Mouse (Mus musculus) intestine, postnatal 0 days (tissue): ENCODE data around the gene Npas2. TPM values are rescaled to one million over a fixed set of nuclear protein-coding genes. Genes with fewer than 3 reads are reported as not detected.

Experiments used
- ATAC-seq: fragments of 200-750 bp; cut with Nextera tagmentation; 2 replicates; pipeline ENCODE4 v1.8.0; 2017; ENCODE audit warnings: mild to moderate bottlenecking, moderate TSS enrichment, moderate library complexity
- H3K27ac ChIP-seq: fragments of 300-500 bp; sonication (generic); 2 replicates; pipeline ENCODE4 v1.5.1; 2014; ENCODE audit warnings: mild to moderate bottlenecking, low read depth, low read length, moderate library complexity
- H3K27me3 ChIP-seq: fragments of 300-500 bp; sonication (generic); replicated peaks from 2 replicates; pipeline ENCODE4 v1.6.1; 2014; ENCODE audit warnings: low read length, mixed read lengths; ENCODE audit not compliant: control insufficient read depth, insufficient read depth
- H3K36me3 ChIP-seq: fragments of 300-500 bp; sonication (generic); 2 replicates; pipeline ENCODE4 v1.6.1; 2014; ENCODE audit warnings: mild to moderate bottlenecking, moderate library complexity; ENCODE audit not compliant: control insufficient read depth, insufficient read depth
- H3K4me1 ChIP-seq: fragments of 300-500 bp; sonication (generic); replicated peaks from 2 replicates; pipeline ENCODE4 v1.6.1; 2014; ENCODE audit warnings: antibody characterized with exemption, low read length, mixed read lengths; ENCODE audit not compliant: control insufficient read depth, insufficient read depth
- H3K4me2 ChIP-seq: fragments of 300-500 bp; sonication (generic); replicated peaks from 2 replicates; pipeline ENCODE4 v1.6.1; 2014; ENCODE audit warnings: low read depth, mild to moderate bottlenecking, moderate library complexity
- H3K4me3 ChIP-seq: fragments of 300-500 bp; sonication (generic); 2 replicates; pipeline ENCODE4 v1.5.1; 2014; ENCODE audit warnings: low read depth, low read length
- H3K9ac ChIP-seq: fragments of 300-500 bp; sonication (generic); 2 replicates; pipeline ENCODE4 v1.6.1; 2014; ENCODE audit warnings: mild to moderate bottlenecking, low read depth, low read length
- H3K9me3 ChIP-seq: fragments of 300-500 bp; sonication (generic); 2 replicates; pipeline ENCODE4 v1.6.1; 2016; ENCODE audit warnings: mixed run types; ENCODE audit not compliant: control insufficient read depth
- CTCF ChIP-seq: sonication (generic); IDR thresholded peaks from 2 replicates; pipeline ENCODE4 v1.5.1; 2016; ENCODE audit warnings: low read depth, mild to moderate bottlenecking, control low read depth, antibody characterized with exemption, moderate library complexity
- WGBS: fragments of 180-500 bp; shearing (Covaris S2); extraction: QIAGEN DNeasy Blood & Tissue Kit; methylation state at CpG from one replicate; pipeline ENCODE4 v1.1.7; 2014; 5-methylcytosine and 5-hydroxymethylcytosine counted together
- polyA plus RNA-seq: library from polyadenylated mRNA; unstranded; fragments of >200 nt; fragmentation: Nextera tagmentation; extraction: Ambion mirVana; gene quantifications from 2 replicates; pipeline ENCODE4 v1.2.1, GENCODE M21; 2015

Gene Npas2
- polyA plus RNA-seq, 1 experiment from 2014 or later = 4.1 TPM

GRCm38 (mm10) chr1:39205697-39206096 is 12.2 kb downstream of the Npas2 start:
- H3K4me3 ChIP-seq = no peak overlapping the region
- H3K9me3 ChIP-seq = no peaks in the 10 kb centered on the region
- no peaks in the 10 kb centered on the region for H3K27me3 ChIP-seq
- H3K4me1 ChIP-seq = 0 out of 2 replicates have a peak, but pooled peaks cover 3% of the 10 kb centered on the region
- no peak overlapping the region; the same call in 1 of the 2 replicates for H3K4me2 ChIP-seq
- ATAC-seq = peak; percentile 56
- WGBS = 39% methylated on average over 4 of the region's 4 CpGs
- no peak for TF ChIP-seq CTCF
- no peak overlapping the region for H3K9ac ChIP-seq
- H3K36me3 ChIP-seq = no peaks in the 10 kb centered on the region
- no peak overlapping the region; the same call in 1 of the 2 replicates for H3K27ac ChIP-seq

GRCm38 (mm10) chr1:39206942-39207341 is 13.4 kb downstream of the Npas2 start:
- H3K4me1 ChIP-seq = 0 out of 2 replicates have a peak, but pooled peaks cover 6% of the 10 kb centered on the region
- no peak overlapping the region for H3K27ac ChIP-seq
- peak; percentile 72 for TF ChIP-seq CTCF
- H3K36me3 ChIP-seq = no peaks in the 10 kb centered on the region
- H3K9me3 ChIP-seq = no peaks in the 10 kb centered on the region
- ATAC-seq = peak; percentile 65
- 30% methylated on average over 7 of the region's 7 CpGs for WGBS
- no peaks in the 10 kb centered on the region for H3K27me3 ChIP-seq
- no peak overlapping the region for H3K9ac ChIP-seq
- no peak overlapping the region for H3K4me2 ChIP-seq
- H3K4me3 ChIP-seq = no peak overlapping the region

GRCm38 (mm10) chr1:39210928-39211327 is 17.4 kb downstream of the Npas2 start:
- no peaks in the 10 kb centered on the region for H3K27me3 ChIP-seq
- ATAC-seq = no peak
- no peaks in the 10 kb centered on the region for H3K9me3 ChIP-seq
- no peak overlapping the region for H3K27ac ChIP-seq
- 79% methylated on average over 5 of the region's 5 CpGs for WGBS
- no peak overlapping the region for H3K4me2 ChIP-seq
- H3K4me1 ChIP-seq = 0 out of 2 replicates have a peak, but pooled peaks cover 3% of the 10 kb centered on the region
- H3K36me3 ChIP-seq = no peaks in the 10 kb centered on the region
- H3K4me3 ChIP-seq = no peak overlapping the region
- TF ChIP-seq CTCF = peak; percentile 44
- H3K9ac ChIP-seq = no peak overlapping the region

GRCm38 (mm10) chr1:39212982-39213381 is 19.5 kb downstream of the Npas2 start:
- H3K27ac ChIP-seq = no peak overlapping the region
- H3K4me3 ChIP-seq = no peak overlapping the region
- ATAC-seq = no peak
- H3K9ac ChIP-seq = no peak overlapping the region
- H3K9me3 ChIP-seq = no peaks in the 10 kb centered on the region
- H3K4me2 ChIP-seq = no peak overlapping the region
- no peaks in the 10 kb centered on the region for H3K36me3 ChIP-seq
- 47% methylated on average over 6 of the region's 6 CpGs for WGBS
- 0 out of 2 replicates have a peak, but pooled peaks cover 3% of the 10 kb centered on the region for H3K4me1 ChIP-seq
- TF ChIP-seq CTCF = no peak
- no peaks in the 10 kb centered on the region for H3K27me3 ChIP-seq

GRCm38 (mm10) chr1:39217584-39217983 is 24.1 kb downstream of the Npas2 start:
- Histone ChIP-seq H3K9ac (no peak overlapping the region), H3K27me3 (no peaks in the 10 kb centered on the region), H3K27ac (no peak overlapping the region), H3K4me3 (no peak overlapping the region), H3K36me3 (no peaks in the 10 kb centered on the region), H3K9me3 (no peaks in the 10 kb centered on the region), H3K4me2 (no peak overlapping the region), H3K4me1 (no peaks in the 10 kb centered on the region)
- ATAC-seq = no peak
- WGBS = 85% methylated on average over 3 of the region's 3 CpGs
- TF ChIP-seq CTCF = peak; percentile 61

- Histone ChIP-seq H3K9ac (no peak overlapping the region), H3K4me3 (no peak overlapping the region), H3K4me2 (no peak overlapping the region), H3K27ac (no peak overlapping the region), H3K27me3 (no peaks in the 10 kb centered on the region), H3K9me3 (no peaks in the 10 kb centered on the region), H3K4me1 (no peaks in the 10 kb centered on the region), H3K36me3 (no peaks in the 10 kb centered on the region)
- WGBS = 94% methylated on average over 5 of the region's 5 CpGs
- no peak for ATAC-seq
- no peak for TF ChIP-seq CTCF
These were observed 34.9 kb downstream of the Npas2 start for GRCm38 (mm10) chr1:39228401-39228800.

GRCm38 (mm10) chr1:39230021-39230420 is 36.5 kb downstream of the Npas2 start:
- 74% methylated on average over 3 of the region's 3 CpGs for WGBS
- H3K36me3 ChIP-seq = no peaks in the 10 kb centered on the region

More at GRCm38 (mm10) chr1:39230021-39230420, 36.5 kb downstream of the Npas2 start:
- Histone ChIP-seq H3K27ac (no peak overlapping the region), H3K9ac (no peak overlapping the region), H3K9me3 (no peaks in the 10 kb centered on the region), H3K4me3 (no peak overlapping the region), H3K4me1 (0 out of 2 replicates have a peak, but pooled peaks cover 3% of the 10 kb centered on the region), H3K4me2 (no peak overlapping the region), H3K27me3 (no peaks in the 10 kb centered on the region)
- TF ChIP-seq CTCF = peak; percentile 30
- ATAC-seq = no peak
